In the genomic region with DNA sequence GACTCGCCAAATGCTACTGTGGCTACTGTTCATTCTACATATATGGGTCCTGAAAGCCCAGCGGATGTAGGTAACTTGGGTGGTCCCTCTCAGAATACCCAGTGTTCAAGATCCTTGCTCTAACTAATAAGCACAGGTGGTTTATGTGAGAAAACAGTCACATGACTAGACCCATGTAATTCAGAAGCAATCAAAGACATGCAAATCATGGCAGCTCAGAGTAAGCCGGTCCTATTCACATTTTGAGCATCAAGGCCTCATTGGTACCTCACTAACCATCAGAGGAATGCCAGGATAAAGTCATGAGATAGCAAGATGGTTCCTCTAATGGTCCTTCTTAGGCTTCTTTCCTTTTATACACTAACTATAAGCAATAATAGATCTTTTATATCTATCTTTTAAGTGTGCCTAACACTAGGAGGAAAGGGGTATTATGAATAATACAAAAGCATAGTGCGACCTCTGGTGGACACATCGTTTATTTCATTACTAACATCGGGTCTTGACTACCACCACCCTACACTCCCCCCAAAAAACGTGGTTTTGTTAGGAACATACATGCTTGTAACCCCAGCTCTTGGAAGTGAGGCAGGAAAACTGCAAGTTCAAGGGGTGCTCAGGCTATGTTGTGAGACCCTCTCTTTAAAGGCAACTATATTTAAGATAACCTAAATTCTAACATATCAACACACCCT, we compare ENCODE assay signal across 8 mouse cellular contexts. TPM values are rescaled to one million over a fixed set of nuclear protein-coding genes. Genes with fewer than 3 reads are reported as not detected.
A peak's percentile ranks its signal among the peaks of the same experiment; 100 is the strongest.
DNase-seq lines count a peak whose midpoint lies in the region; ATAC-seq and TF ChIP-seq lines count a peak whose summit lies in the region.

No protein-coding gene starts in this region.

- TF ChIP-seq CTCF in thymus, adult 2 months (IDR thresholded peaks at IDR 0.05; ENCODE audit: borderline replicate concordance, control insufficient read depth, extremely low read depth, insufficient read depth, low read length, poor library complexity) = no peak
- peak; percentile 74 for TF ChIP-seq CTCF in lung, embryonic 14.5 days (IDR thresholded peaks at IDR 0.05; ENCODE audit: low read depth)

- peaks cover 3% of the 10 kb centered on the region; the same call in 1 of the 2 replicates for H3K9me3 ChIP-seq in lung, embryonic 14.5 days (ENCODE audit: low read depth, low read length)

- no peak for ATAC-seq in lung, embryonic 14.5 days (ENCODE audit: insufficient read depth)
- ATAC-seq in frontal cortex, adult (ENCODE audit: low TSS enrichment) = no peak

- H3K4me1 ChIP-seq in thymus, adult 2 months (replicated peaks; ENCODE audit: control insufficient read depth, insufficient read depth, low read length) = peaks cover 5% of the 10 kb centered on the region; the same call in 1 of the 2 replicates
- peaks cover 9% of the 10 kb centered on the region; the same call in 1 of the 2 replicates for H3K4me1 ChIP-seq in lung, embryonic 14.5 days (ENCODE audit: insufficient read depth)

- 41% methylated on average over 7 of the region's 7 CpGs for WGBS in thymus, adult 2 months
- 38% methylated on average over 7 of the region's 7 CpGs for WGBS in lung, embryonic 14.5 days

- H3K4me3 ChIP-seq in thymus, adult 2 months (ENCODE audit: control insufficient read depth, insufficient read depth, low read length) = no peak overlapping the region
- H3K4me3 ChIP-seq in lung, embryonic 14.5 days (ENCODE audit: low read depth, low read length) = no peak overlapping the region

- no peak overlapping the region for H3K9ac ChIP-seq in lung, embryonic 14.5 days

- H3K4me2 ChIP-seq in lung, embryonic 14.5 days = peak overlapping the region; percentile 88

- TF ChIP-seq POLR2A in thymus, adult 2 months (IDR thresholded peaks at IDR 0.05; ENCODE audit: control insufficient read depth, extremely low read depth, insufficient read depth, low read length, poor library complexity) = no peak

- H3K27ac ChIP-seq in thymus, adult 2 months (ENCODE audit: control insufficient read depth, insufficient read depth, low read length) = no peak overlapping the region
- H3K27ac ChIP-seq in lung, embryonic 14.5 days (ENCODE audit: low read depth) = no peak overlapping the region

- no peaks in the 10 kb centered on the region for H3K36me3 ChIP-seq in thymus, adult 2 months (ENCODE audit: control insufficient read depth, insufficient read depth, low read length)
- H3K36me3 ChIP-seq in lung, embryonic 14.5 days (ENCODE audit: insufficient read depth) = 0 out of 2 replicates have a peak, but pooled peaks cover 5% of the 10 kb centered on the region

- no peaks in the 10 kb centered on the region for H3K27me3 ChIP-seq in thymus, adult 2 months (ENCODE audit: control insufficient read depth, insufficient read depth, low read length)
- H3K27me3 ChIP-seq in lung, embryonic 14.5 days (ENCODE audit: insufficient read depth, low read length) = no peaks in the 10 kb centered on the region

- peak; percentile 63 for DNase-seq in thymus, adult 2 months
- DNase-seq in thymus, adult 18-20 months = no peak
- DNase-seq in c-Kit-negative CD71-positive TER-119-positive erythroid progenitor cells, embryonic 14.5 days (ENCODE audit: low read depth, low spot score) = peak; percentile 82
- peak; percentile 38 to 52 for DNase-seq in gastrocnemius, postnatal 4 days (ENCODE audit: low spot score in 2 of 2)
- peak; percentile 57 to 65 for DNase-seq in kidney, postnatal 4 days
- DNase-seq in lung, embryonic 14.5 days = peak; percentile 94
- DNase-seq in retina, adult 2 months (ENCODE audit: low read depth, low spot score) = peak; percentile 23

RNA-seq across cellular contexts. Expression of a gene that starts 2.0 kb away (rescaled TPM):
- 6.8 and 6.9 TPM in 2 replicates for polyA plus RNA-seq in thymus, adult 2 months (2012; rRNA removed)
- 1 to 10 TPM; 5.2 to 6.0 TPM for total RNA-seq in gastrocnemius, postnatal 4 days (2021)
- 14.6 and 15.4 TPM in 2 replicates for polyA plus RNA-seq in lung, embryonic 14.5 days (2014; fragmentation: Nextera tagmentation; extraction: Ambion mirVana)

Comparison
In these comparisons a context has a peak if more than half of its experiments do, and no peak if none do; other contexts are left out.
1. DNase-seq: peak in thymus, adult 2 months (single experiment), c-Kit-negative CD71-positive TER-119-positive erythroid progenitor cells, embryonic 14.5 days (single experiment), gastrocnemius, postnatal 4 days (2 of 2), kidney, postnatal 4 days (2 of 2), lung, embryonic 14.5 days (single experiment) and retina, adult 2 months (single experiment); none in thymus, adult 18-20 months (0 of 2).